Mouse (Mus musculus) lung, postnatal 10 days (tissue): Measurements from ENCODE around the gene Nfib.

Source experiments
- DNase-seq: peaks from one replicate; pipeline ENCODE4 v3.0.0; 2021

Nfib gene

GRCm38 (mm10) chr4:82704841-82705794 is at the start of gene Nfib:
Nfib (minus strand) TSS chr4:82705750.
- no peak for DNase-seq

- DNase-seq: no peak
These were observed 30.2 kb upstream of the Nfib start for GRCm38 (mm10) chr4:82735764-82736163.

- no peak for DNase-seq
These were observed 29.4 kb upstream of the Nfib start for GRCm38 (mm10) chr4:82734765-82735481.

- DNase-seq: no peak
These were observed 28.8 kb upstream of the Nfib start for GRCm38 (mm10) chr4:82734348-82734747.

- no peak for DNase-seq
These were observed 28.1 kb upstream of the Nfib start for GRCm38 (mm10) chr4:82733636-82734035.

GRCm38 (mm10) chr4:82730248-82730887 is 24.8 kb upstream of the Nfib start:
- DNase-seq: no peak

- no peak for DNase-seq
These were observed 18.5 kb upstream of the Nfib start for GRCm38 (mm10) chr4:82724058-82724457.

- no peak for DNase-seq
These were observed 17.5 kb upstream of the Nfib start for GRCm38 (mm10) chr4:82723048-82723447.

GRCm38 (mm10) chr4:82715833-82716232 is 10.3 kb upstream of the Nfib start:
- no peak for DNase-seq

GRCm38 (mm10) chr4:82711611-82712295 is 6.2 kb upstream of the Nfib start:
- DNase-seq: no peak

GRCm38 (mm10) chr4:82709666-82710065 is 4.1 kb upstream of the Nfib start:
- DNase-seq: no peak

- DNase-seq: no peak
These were observed 462 bp upstream of the Nfib start for GRCm38 (mm10) chr4:82706012-82706411.

GRCm38 (mm10) chr4:82704079-82704830 is 1.3 kb downstream of the Nfib start:
- no peak for DNase-seq

GRCm38 (mm10) chr4:82702808-82703207 is 2.7 kb downstream of the Nfib start:
- DNase-seq: no peak

- DNase-seq: no peak
These were observed 6.0 kb downstream of the Nfib start for GRCm38 (mm10) chr4:82699504-82699903.

GRCm38 (mm10) chr4:82698616-82699015 is 6.9 kb downstream of the Nfib start:
- no peak for DNase-seq

GRCm38 (mm10) chr4:82697151-82697550 is 8.4 kb downstream of the Nfib start:
- DNase-seq: no peak

GRCm38 (mm10) chr4:82695760-82696501 is 9.6 kb downstream of the Nfib start:
- DNase-seq: no peak

- no peak for DNase-seq
These were observed 13.6 kb downstream of the Nfib start for GRCm38 (mm10) chr4:82692009-82692326.

GRCm38 (mm10) chr4:82691126-82692008 is 14.2 kb downstream of the Nfib start:
- DNase-seq: peak; percentile 40
